Mouse (Mus musculus) ES-Bruce4 (cell line): ENCODE measurements around the gene Trir. TPM values are rescaled to one million over a fixed set of nuclear protein-coding genes. Genes with fewer than 3 reads are reported as not detected.

Source experiments
- H3K27ac ChIP-seq: 2 replicates; pipeline ENCODE4 v1.5.1; 2012; ENCODE audit warnings: low read length, inconsistent platforms; ENCODE audit not compliant: insufficient read depth
- H3K27me3 ChIP-seq: 2 replicates; pipeline ENCODE4 v1.6.1; 2012; ENCODE audit warnings: mild to moderate bottlenecking, low read length, inconsistent platforms; ENCODE audit not compliant: control insufficient read depth, poor library complexity, insufficient read depth, severe bottlenecking
- H3K36me3 ChIP-seq: 2 replicates; pipeline ENCODE4 v1.6.1; 2012; ENCODE audit warnings: inconsistent platforms, mild to moderate bottlenecking, low read length, moderate library complexity; ENCODE audit not compliant: control insufficient read depth, poor library complexity, insufficient read depth, severe bottlenecking
- H3K4me1 ChIP-seq: one replicate; pipeline ENCODE4 v1.8.1; 2011; ENCODE audit warnings: low read length; ENCODE audit not compliant: control insufficient read depth, insufficient read depth
- H3K4me3 ChIP-seq: 2 replicates; pipeline ENCODE4 v1.5.1; 2011; ENCODE audit warnings: low read depth, mild to moderate bottlenecking, low read length
- H3K9ac ChIP-seq: 2 replicates; pipeline ENCODE4 v1.6.1; 2012; ENCODE audit warnings: low read depth, mild to moderate bottlenecking, inconsistent platforms; ENCODE audit not compliant: poor library complexity, severe bottlenecking
- H3K9me3 ChIP-seq: replicated peaks from 2 replicates; pipeline ENCODE4 v1.6.1; 2012; ENCODE audit warnings: mild to moderate bottlenecking, low read length, inconsistent platforms; ENCODE audit not compliant: control insufficient read depth, poor library complexity, insufficient read depth, severe bottlenecking
- CTCF ChIP-seq: IDR thresholded peaks from one replicate; pipeline ENCODE4 v1.8.1; 2011; ENCODE audit warnings: low read depth, low read length
- EP300 ChIP-seq: IDR thresholded peaks from 2 replicates; pipeline ENCODE4 v1.6.1; 2011; ENCODE audit warnings: low read depth, low read length; ENCODE audit not compliant: insufficient read depth
- POLR2A ChIP-seq: IDR thresholded peaks from one replicate; pipeline ENCODE4 v1.8.1; 2011; ENCODE audit warnings: low read length; ENCODE audit not compliant: insufficient read depth
- polyA plus RNA-seq: library from polyadenylated mRNA; stranded (reverse); fragments of >200 nt; gene quantifications from 2 replicates; pipeline ENCODE4 v1.2.4, GENCODE M21; 2011; ENCODE audit warnings: low read depth; ENCODE audit not compliant: missing spikeins, insufficient read depth, insufficient read length

The Trir gene
- polyA plus RNA-seq, 1 experiment = 82.4 TPM

DNA sequence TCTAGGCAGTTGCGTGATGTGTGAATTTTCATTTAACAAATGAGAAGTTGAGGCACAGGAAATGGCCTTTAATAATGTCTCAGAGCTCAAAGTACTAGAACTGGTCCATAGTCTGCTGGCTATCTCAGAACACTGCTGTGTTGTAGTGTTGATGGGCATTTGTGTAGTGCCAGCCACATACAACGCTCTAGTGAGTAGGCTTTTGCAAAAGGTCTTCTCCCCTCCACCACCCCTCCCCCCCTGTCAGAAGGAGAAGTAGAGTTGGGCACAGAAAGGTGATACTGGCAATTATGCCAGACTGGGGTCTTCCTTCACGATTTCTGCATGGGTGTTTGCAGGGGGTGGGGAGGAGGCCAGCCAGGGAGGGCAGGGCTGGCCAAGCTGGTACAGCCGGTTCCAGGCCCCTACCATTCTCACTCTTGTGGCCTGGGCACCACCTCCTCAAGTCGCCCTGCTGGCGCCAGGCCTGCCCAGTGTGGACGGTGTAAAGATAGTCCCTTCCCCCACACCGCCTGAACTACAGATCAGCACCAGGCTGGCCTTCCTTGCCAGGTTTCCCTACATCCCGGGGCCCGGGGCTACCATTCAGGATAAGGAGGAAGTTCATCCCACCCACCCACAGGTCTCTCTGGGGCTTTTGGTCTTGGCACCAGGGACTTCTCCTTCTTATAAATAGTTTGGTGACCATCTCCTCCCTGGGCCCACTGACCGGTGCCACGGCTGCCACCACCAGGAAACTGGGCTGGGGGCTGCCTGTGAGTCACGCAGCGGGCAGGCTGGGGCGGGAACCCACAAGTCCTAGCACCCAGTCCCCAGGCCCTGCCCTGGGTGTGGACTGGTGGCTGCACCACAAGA is 44.8 kb upstream of the Trir start:
- Histone ChIP-seq H3K36me3 (no peaks in the 10 kb centered on the region), H3K27me3 (no peaks in the 10 kb centered on the region), H3K9ac (no peak overlapping the region), H3K4me3 (no peak overlapping the region), H3K9me3 (no peaks in the 10 kb centered on the region), H3K27ac (no peak overlapping the region), H3K4me1 (peaks cover 7% of the 10 kb centered on the region)
- TF ChIP-seq CTCF (no peak), EP300 (no peak), POLR2A (no peak)

DNA sequence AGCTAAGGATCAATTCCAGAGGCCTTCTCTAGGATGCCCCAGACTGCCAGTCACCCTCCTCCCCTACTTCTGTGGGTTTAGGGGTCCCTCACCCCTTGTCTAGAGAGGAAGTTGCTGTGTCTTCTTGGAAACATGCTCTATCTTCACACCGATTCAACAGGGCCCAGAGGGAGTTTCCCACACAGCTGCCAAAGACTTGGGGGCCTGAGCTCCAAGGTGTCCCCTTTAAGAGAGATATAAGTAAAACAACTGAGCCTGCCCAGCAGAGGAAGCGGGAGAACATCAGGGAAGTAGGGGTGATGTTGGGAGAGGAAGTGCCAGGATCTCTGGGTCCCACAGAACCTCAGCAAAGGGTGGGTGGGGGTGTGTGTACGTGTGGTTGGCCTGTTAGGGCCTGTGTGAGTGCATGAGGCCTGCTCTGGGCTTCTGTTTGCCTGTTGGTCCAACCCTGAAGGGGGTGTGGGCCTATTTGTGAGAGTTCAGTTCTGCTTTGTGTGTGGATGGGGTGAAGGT is 44.1 kb upstream of the Trir start:
- no peaks in the 10 kb centered on the region for H3K36me3 ChIP-seq
- no peaks in the 10 kb centered on the region for H3K27me3 ChIP-seq
- TF ChIP-seq EP300 (no peak), POLR2A (no peak), CTCF (no peak)
- no peak overlapping the region for H3K27ac ChIP-seq
- H3K4me1 ChIP-seq = peaks cover 7% of the 10 kb centered on the region
- H3K4me3 ChIP-seq = no peak overlapping the region
- no peak overlapping the region for H3K9ac ChIP-seq
- no peaks in the 10 kb centered on the region for H3K9me3 ChIP-seq

DNA sequence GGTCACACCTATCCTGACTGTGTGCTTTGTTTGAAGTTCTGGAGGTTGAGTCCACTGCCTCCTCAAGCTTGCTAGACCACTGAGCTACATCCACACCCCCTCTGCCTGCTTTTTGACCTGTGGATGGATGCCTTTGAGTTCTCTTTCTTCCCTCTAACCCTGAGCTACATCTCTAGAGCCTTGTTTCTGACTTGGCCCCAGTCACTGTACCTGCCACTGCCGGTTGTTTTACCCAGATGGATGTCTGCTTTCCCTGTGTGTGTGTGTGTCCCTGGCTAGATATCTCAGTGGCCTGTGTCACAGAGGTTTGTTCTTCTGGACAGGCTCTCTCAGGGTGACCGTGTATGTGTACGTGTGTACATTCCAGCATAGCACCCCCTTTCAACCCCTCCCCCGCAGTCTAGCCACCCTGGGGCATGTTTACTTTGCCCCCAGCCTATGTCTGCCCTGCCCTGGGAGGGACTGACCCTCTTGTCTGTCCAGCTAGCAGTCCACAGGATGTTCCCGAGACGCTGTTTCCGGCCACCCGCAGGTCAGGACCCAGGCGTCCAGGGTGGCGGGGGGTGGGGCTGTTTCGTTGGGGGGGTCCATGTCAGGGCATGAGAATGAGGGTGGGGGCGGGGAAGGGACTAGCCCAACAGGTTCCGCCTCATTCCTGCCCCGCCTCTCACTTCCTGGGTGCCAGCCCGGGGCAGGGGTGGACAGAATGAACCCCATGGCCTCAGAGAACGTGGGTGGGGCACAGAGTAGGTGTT is 42.2 kb upstream of the Trir start:
- Histone ChIP-seq H3K4me3 (peak overlapping the region; percentile 73; the same call in 1 of the 2 replicates), H3K27me3 (no peaks in the 10 kb centered on the region), H3K27ac (peak overlapping the region; percentile 79), H3K9ac (peak overlapping the region; percentile 74), H3K9me3 (no peaks in the 10 kb centered on the region), H3K36me3 (no peaks in the 10 kb centered on the region), H3K4me1 (peaks cover 10% of the 10 kb centered on the region)
- TF ChIP-seq CTCF (no peak), EP300 (peak; percentile 71; the same call in 1 of the 2 replicates)

- TF ChIP-seq EP300 = no peak
- TF ChIP-seq CTCF = no peak
- no peaks in the 10 kb centered on the region for H3K27me3 ChIP-seq
- no peaks in the 10 kb centered on the region for H3K9me3 ChIP-seq
- peak overlapping the region; percentile 74 for H3K9ac ChIP-seq
- H3K36me3 ChIP-seq = no peaks in the 10 kb centered on the region
- peak overlapping the region; percentile 79 for H3K27ac ChIP-seq
- H3K4me1 ChIP-seq = peaks cover 10% of the 10 kb centered on the region
- peak overlapping the region; percentile 73 for H3K4me3 ChIP-seq
These were observed 41.5 kb upstream of the Trir start for GRCm38 (mm10) chr8:84985049-84985683.

GRCm38 (mm10) chr8:84985684-84986378 is 40.8 kb upstream of the Trir start:
- Histone ChIP-seq H3K4me1 (peaks cover 10% of the 10 kb centered on the region), H3K36me3 (no peaks in the 10 kb centered on the region), H3K9ac (peak overlapping the region; percentile 74), H3K9me3 (no peaks in the 10 kb centered on the region), H3K27ac (peak overlapping the region; percentile 79), H3K27me3 (no peaks in the 10 kb centered on the region), H3K4me3 (peak overlapping the region; percentile 73)
- TF ChIP-seq EP300 (peak; percentile 83), CTCF (no peak)
